Mouse (Mus musculus) v-Abl transformed pro-B cells (cell line): ENCODE measurements around the gene Dpagt1.
"Not testable (repeated sequence)": the region's sequence is repeated elsewhere in the genome, so short reads cannot be mapped to it uniquely, and the experiment has no call there.

Experiments
- in situ Hi-C, 2 experiments: fragments of 400-800 bp; cut with MboI; formaldehyde crosslinking; loops; one replicate each; pipeline ENCODE4 v1.15.1; 2025; ENCODE audit not compliant: unreplicated experiment in 2 of 2

Gene Dpagt1

GRCm38 (mm10) chr9:44318076-44318825 is 7.6 kb upstream of the Dpagt1 start:
- in situ Hi-C loops, result no loop called here

GRCm38 (mm10) chr9:44318826-44319095 is 7.1 kb upstream of the Dpagt1 start:
- in situ Hi-C loops, result no loop called here

- in situ Hi-C loops, result no loop called here
Measured at GRCm38 (mm10) chr9:44319105-44319886, 6.5 kb upstream of the Dpagt1 start.

GRCm38 (mm10) chr9:44319887-44320798 is 5.7 kb upstream of the Dpagt1 start, which contains the start of gene C2cd2l:
C2cd2l (minus strand) TSS chr9:44320285.
- in situ Hi-C loops, result no loop called here

- in situ Hi-C loops, result no loop called here
Measured at GRCm38 (mm10) chr9:44320799-44321133, 5.1 kb upstream of the Dpagt1 start.

GRCm38 (mm10) chr9:44323656-44324055 is 2.2 kb upstream of the Dpagt1 start:
- in situ Hi-C loops, result not testable (repeated sequence)

GRCm38 (mm10) chr9:44324147-44324546 is 1.7 kb upstream of the Dpagt1 start:
- in situ Hi-C loops, result no loop called here

GRCm38 (mm10) chr9:44325032-44325767 is 619 bp upstream of the Dpagt1 start:
- in situ Hi-C loops, result not testable (repeated sequence)

GRCm38 (mm10) chr9:44326371-44327063 is 698 bp downstream of the Dpagt1 start:
- in situ Hi-C loops, result no loop called here

GRCm38 (mm10) chr9:44327064-44327711 is 1.4 kb downstream of the Dpagt1 start:
- in situ Hi-C loops, result no loop called here

GRCm38 (mm10) chr9:44327926-44328325 is 2.1 kb downstream of the Dpagt1 start:
- in situ Hi-C loops, result no loop called here

- in situ Hi-C loops, result no loop called here
Measured at GRCm38 (mm10) chr9:44330736-44331135, 4.9 kb downstream of the Dpagt1 start.

- in situ Hi-C loops, result no loop called here
Measured at GRCm38 (mm10) chr9:44332918-44333638, 7.3 kb downstream of the Dpagt1 start.

- in situ Hi-C loops, result no loop called here
Measured at GRCm38 (mm10) chr9:44334396-44335330, 8.8 kb downstream of the Dpagt1 start, which contains the start of gene H2afx. H2afx (plus strand) TSS chr9:44334694.

GRCm38 (mm10) chr9:44335331-44336092 is 9.7 kb downstream of the Dpagt1 start:
- in situ Hi-C loops, result no loop called here

GRCm38 (mm10) chr9:44336093-44336406 is 10.2 kb downstream of the Dpagt1 start:
- in situ Hi-C loops, result no loop called here

GRCm38 (mm10) chr9:44336513-44336912 is 10.7 kb downstream of the Dpagt1 start:
- in situ Hi-C loops, result not testable (repeated sequence)
